Mouse (Mus musculus) layer of hippocampus, postnatal 14 days (tissue): Measurements from ENCODE around the gene Frat1. TPM values are rescaled to one million over a fixed set of nuclear protein-coding genes. Genes with fewer than 3 reads are reported as not detected.

ENCODE experiments used
- DNase-seq, 2 experiments: peaks; one replicate each; pipeline ENCODE4 v3.0.0; 2021 to 2022; ENCODE audit warnings: low spot score in 2 of 2, mixed read lengths in 1 of 2
- long read RNA-seq, 2 experiments: library from polyadenylated mRNA; stranded (forward); transcript quantifications; one replicate each; pipeline ENCODE4 v2.0.0; 2021
- total RNA-seq, 2 experiments: library from RNA; stranded (reverse); gene quantifications; 2 replicates each; pipeline ENCODE4 v1.2.3; 2021

The Frat1 gene
- 10 to 100 TPM; 19.7 to 20.6 TPM for total RNA-seq
- long read RNA-seq, experiment 1, partial matches to known transcripts, result 0 of 4 reads
- long read RNA-seq, experiment 1, other reads (novel, unspliced or antisense), result 0 of 4 reads
- long read RNA-seq, experiment 2, partial matches to known transcripts, result 0 of 4 reads
- long read RNA-seq, experiment 2, other reads (novel, unspliced or antisense), result 0 of 4 reads

DNA sequence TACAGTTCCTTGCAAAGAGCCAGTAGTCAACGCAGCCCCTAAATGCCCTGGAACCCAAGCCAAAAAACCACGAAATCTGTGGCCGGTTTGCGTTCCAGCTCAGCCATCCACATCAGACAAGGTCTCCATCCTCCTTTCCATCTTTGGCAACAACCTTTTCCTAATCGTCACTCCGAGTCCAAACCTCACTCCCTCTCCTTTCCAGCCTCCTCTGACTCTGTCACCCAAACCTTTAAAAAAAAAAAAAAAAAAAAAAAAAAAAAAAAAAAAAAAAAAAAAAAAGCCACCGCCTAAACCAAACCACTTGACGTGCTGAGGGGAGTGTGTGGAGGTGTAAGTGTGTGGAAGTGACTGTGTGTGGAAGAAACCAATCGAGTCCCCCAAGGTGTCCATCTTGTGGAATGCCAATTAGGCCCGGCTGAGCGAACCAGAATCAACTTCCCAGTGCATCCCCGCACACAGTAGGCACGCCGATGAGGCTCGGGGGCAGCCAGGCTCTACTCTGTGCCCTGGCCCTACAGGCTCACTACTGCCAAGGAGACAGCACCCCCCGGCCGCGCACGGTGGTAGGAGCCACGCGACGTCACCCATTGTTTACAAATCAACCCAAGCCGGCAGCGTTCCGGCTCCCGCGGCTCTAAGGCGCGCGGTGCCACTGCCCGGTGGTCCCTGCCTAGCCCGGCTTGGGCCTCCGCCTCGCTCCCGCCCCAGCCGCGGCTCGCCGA lies at the start of gene Frat1:
Gene Frat1 (plus strand): TSS at position 590 of the 725 bp plus-strand sequence.
- DNase-seq, result peak; percentile 90 to 95

DNA sequence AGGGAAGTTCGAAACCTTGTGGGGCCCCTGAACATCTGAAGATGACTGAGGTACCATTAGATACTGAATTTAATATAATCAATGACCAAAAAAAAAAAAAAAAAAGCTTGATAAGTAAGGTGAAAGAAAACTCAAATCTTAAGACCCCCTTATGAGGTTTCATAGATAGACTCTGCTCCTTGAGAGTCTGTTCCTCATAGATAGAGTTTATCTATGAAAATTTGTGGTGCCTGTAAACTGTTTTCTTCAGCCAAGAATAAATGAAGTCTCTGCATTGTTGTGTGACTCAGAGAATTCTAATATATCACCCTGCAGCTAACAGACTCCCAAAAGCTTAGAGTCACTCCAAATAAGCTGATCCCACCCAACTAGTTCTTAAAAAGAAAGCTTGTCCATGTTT lies 42.9 kb upstream of the Frat1 start:
- no peak for DNase-seq

DNA sequence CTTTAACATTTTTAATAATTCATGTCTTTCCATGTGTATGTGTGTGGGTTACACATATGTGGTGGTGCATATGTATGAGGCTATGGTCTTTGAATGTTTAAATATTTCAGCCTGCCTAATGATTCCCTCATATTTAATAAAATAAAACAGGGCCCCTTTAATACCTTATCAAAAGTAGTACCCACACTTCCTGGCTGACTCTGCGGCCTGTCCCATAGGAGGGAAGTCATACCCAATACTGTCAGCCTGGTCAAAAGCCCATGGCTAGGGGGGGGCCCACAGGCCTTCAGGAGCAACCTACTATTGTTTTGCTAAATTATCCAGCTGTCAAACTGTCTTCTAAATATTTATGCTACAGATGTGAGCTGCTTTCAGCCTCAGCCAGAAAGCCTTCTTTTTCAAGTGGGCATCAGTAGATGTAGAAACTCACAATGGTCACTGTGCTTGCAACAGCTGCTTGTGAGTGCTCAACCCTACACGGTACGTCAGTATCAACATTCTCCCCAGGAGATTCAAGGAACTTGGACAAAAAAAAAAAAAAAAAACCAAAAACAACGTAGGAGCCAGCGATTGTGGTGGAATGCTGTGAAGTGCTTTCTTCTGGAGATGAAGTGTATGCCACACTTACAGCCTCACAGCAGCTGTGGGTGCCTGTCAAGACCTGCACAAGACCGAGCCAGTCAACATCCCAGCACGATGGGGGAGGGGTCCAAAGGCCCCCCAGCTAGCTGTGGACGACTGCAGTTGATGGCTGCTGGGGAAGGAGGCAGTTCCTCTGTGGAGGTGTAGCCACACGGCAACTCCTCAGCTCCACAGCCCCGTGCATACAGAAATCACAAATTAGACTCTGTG lies 40.4 kb upstream of the Frat1 start:
- DNase-seq, result no peak

DNA sequence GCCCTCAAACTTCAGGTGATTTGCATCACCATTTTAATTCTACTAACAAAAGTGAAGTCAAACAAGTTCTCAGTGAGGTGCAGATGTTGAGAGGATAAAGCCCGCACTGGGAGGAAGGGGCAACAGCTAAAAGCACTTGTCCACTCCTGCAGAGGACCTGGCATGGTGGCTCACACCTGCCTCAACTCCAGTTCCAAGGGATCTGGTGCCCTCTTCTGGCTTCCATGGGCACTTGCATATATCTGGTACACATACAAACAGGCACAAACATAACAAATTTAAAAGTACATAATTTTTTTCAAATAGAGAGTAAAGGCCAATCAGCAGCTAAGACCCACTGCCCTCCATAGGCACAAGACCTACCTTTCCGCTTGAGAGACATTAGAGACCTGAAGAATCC lies 38.4 kb upstream of the Frat1 start:
- no peak for DNase-seq

DNA sequence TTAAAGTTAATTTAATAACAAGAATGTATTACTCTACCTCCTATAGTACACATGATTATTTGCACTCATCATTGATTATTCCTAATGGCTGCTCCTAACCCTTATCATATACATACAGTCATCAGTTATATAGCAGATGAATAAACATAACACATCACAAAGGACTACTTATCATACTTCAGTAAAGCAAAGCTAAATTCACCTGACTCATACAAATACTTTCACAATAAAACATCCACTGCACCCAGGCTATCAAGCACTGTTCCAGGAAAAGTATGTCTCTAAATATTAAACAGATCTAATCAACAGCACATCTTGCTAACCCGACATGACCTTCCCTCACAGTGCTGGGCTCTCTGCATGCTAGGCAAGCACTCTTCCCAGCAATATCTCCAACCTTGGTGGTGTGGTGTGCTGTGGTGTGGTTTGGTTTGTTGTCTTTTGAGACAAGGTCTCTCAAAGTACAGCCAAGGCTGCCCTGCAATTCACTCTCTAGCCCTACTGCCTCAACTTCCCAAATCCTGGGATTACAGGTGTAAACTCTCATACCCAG lies 36.8 kb upstream of the Frat1 start:
- no peak for DNase-seq

- DNase-seq, result no peak
Measured at GRCm38 (mm10) chr19:41794017-41794416, 35.8 kb upstream of the Frat1 start.

GRCm38 (mm10) chr19:41794901-41795300 lies 34.9 kb upstream of the Frat1 start:
- no peak for DNase-seq

- DNase-seq, result no peak
Measured at GRCm38 (mm10) chr19:41796148-41796760, 33.5 kb upstream of the Frat1 start.

DNA sequence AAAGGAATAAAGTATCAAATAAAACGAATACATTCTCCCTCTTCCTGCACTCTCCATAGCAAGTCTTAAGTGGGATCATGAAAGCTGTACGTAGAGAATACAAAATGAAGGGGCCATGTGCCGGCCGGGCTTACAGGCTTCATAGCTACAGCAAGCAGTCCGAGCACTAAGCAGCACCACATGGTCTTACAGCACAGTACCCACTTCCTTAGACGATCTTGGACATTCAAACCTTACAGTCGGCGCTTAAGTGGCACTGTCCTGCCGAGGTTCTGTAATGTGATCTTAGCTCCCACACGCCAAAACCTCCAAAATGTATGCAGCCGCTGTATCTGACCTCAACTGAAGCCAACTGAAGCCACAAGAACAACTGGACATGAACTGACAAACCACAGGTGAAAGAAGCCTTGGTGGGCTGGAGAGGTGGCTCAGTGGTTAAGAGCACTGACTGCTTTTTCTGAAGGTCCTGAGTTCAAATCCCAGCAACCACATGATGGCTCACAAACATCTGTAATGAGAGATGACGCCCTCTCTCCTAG lies 32.9 kb upstream of the Frat1 start:
- DNase-seq, result no peak

DNA sequence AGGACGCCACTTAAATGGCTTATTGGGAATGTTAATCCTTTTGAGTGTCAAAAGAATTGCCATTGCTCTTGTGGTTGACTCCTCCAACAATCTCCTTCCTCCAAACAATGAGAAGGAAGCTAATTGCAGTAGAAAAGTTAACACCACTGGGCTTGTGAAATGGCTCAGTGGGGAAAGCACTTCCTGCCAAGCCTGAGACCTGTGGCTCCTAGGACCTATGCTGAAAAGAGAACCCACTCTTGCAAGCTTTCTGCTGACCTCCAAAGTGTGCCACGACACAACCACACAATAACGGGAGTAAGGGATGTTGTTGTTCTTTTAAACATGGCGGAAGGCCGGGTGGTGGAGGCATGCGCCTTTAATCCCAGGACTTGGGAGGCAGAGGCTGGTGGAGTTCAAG lies 32.2 kb upstream of the Frat1 start:
- DNase-seq, result no peak

- DNase-seq, result no peak
Measured at GRCm38 (mm10) chr19:41800451-41800850, 29.3 kb upstream of the Frat1 start.

GRCm38 (mm10) chr19:41800986-41801741 lies 28.6 kb upstream of the Frat1 start:
- no peak for DNase-seq

- peak; percentile 82 to 95 for DNase-seq
Measured at GRCm38 (mm10) chr19:41801742-41802369, 27.9 kb upstream of the Frat1 start, which contains the start of gene Arhgap19. Gene Arhgap19 (minus strand): TSS chr19:41802047.

GRCm38 (mm10) chr19:41803322-41803721 lies 26.4 kb upstream of the Frat1 start:
- peak in 1 of 2 experiments; percentile 13 for DNase-seq

DNA sequence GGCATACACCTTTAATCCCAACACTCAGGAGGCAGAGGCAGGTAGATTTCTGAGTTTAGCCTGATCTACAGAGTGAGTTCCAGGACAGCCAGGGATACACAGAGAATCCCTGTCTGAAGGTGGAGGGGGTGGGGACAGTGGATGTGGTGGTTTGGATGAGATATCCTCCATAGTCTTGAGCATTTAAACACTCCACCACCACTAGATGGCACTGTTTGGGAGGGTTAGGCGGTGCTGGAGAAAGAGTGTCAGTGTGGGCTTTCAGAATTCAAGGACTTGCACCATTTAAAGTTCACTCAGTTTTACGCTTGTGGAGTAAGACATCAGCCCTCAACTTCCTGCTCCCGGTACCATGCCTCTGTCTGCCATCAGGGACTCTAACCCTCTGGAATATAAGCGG lies 23.9 kb upstream of the Frat1 start:
- no peak for DNase-seq

- DNase-seq, result no peak
Measured at GRCm38 (mm10) chr19:41807497-41807896, 22.3 kb upstream of the Frat1 start.

DNA sequence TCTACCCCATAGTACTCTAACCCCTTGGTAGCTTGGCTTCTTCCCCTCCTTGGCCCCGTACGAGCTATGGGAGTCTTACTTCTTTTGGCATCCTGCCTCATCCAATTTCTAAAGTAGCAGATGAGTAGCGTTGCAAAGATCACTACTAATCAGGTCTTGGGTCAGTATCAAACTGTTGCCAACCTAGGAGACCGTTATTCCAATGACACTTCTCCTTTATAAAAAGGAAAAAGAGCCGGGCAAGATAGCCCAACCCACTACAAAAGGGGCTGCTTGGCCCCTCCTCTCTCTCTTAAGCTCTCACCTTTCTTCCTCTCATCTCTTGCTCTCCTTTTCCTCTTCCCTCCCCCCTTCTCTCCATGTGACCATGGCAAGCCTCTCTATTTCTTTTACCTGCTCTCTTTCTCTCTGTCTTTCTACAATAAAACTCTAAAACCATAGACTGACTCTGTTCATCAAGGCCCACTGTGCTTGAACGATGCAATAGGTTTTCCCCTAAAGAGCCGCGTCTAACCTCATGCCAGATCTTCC lies 21.6 kb upstream of the Frat1 start:
- DNase-seq, result no peak

- DNase-seq, result no peak
Measured at GRCm38 (mm10) chr19:41810074-41810473, 19.7 kb upstream of the Frat1 start.

GRCm38 (mm10) chr19:41812525-41812924 lies 17.2 kb upstream of the Frat1 start:
- DNase-seq, result no peak
